Mouse (Mus musculus) naive thymus-derived CD4-positive, alpha-beta T cell, adult 2 months (primary cell): Measurements from ENCODE around the gene Ccdc187.
A peak's percentile ranks its signal among the peaks of the same experiment; 100 is the strongest.

ENCODE experiments used
- DNase-seq: peaks from one replicate; pipeline ENCODE4 v3.0.0-alpha.2; 2011; ENCODE audit warnings: low read depth

The Ccdc187 gene

DNA sequence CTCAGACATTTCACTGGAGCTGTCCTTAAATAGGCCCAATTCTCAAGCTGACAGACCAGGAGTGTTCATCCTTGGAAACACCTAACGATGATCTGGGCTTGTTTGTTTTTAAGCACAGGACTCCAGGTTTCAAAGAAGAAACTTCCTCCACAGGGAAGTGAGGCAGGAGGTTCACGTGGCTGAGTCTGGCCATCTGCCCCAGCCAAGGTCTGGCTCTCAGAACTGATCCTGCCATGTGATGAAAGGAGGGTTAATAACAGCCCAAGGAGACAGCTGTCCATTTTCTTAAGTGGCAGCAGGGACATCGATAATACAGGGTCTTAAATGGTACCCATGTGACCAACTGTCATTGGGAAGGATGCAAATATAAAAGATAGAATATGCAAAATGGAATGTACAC is 84.8 kb downstream of the Ccdc187 start:
- DNase-seq: no peak

DNA sequence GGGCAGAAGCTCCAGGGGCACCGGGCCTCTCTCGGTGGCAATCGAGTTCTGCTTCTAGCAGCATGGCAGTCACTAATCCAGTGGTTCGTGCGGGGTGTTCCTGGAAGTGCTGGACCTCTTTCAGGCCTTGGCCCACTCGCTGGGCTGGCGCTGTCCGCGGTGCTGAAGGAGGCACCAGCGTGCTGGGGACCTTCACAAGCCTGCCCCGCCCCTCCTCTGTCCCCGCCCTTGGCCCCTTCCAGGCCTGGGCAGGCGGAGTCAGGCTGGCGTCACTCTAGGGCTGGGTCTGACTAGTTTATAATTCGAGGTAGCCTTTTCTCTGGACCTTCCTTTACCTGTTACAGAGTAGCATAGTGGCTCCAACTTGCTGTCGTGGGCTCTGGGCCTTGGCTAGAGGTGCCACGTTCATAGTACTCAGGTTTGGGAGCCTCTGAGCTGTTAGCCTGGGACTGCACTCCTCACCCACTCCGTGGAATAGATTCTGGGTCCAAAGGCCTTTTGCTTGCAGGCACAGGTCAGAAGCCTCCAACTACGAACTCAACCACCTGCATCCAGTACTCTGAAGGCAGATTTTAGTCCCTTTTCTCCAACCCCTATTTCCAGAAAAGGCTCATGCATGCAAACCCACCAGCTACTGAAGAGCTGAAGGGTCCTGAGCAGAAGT is 86.1 kb downstream of the Ccdc187 start, which contains the start of gene Lhx3:
Lhx3 (minus strand) TSS at position 164 of the 664 bp plus-strand sequence.
- peak; percentile 24 for DNase-seq

DNA sequence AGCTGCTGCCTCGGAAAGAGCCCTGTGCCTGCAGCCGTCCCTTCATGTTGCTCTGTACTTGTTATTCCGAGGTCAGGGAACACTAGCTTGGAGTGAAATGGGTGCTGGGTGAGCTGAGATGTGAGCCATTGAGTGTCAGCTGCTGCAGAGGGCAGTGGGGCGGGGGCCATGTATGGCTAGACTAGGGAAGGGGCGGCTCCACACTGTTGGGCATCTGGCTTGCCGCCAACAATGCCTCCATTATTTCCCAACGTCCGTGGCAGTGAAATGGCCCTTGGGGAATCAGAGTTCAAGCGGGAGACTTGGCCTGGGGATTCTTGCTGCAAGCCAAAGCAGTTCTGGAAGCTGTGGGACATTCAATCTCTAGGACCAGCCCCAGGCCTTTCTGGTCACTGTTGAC is 86.8 kb downstream of the Ccdc187 start:
- no peak for DNase-seq

- no peak for DNase-seq
These were observed 88.6 kb downstream of the Ccdc187 start for GRCm38 (mm10) chr2:26205761-26206160.

- DNase-seq: no peak
These were observed 89.2 kb downstream of the Ccdc187 start for GRCm38 (mm10) chr2:26205126-26205525.

GRCm38 (mm10) chr2:26202849-26203475 is 91.4 kb downstream of the Ccdc187 start:
- DNase-seq: no peak

DNA sequence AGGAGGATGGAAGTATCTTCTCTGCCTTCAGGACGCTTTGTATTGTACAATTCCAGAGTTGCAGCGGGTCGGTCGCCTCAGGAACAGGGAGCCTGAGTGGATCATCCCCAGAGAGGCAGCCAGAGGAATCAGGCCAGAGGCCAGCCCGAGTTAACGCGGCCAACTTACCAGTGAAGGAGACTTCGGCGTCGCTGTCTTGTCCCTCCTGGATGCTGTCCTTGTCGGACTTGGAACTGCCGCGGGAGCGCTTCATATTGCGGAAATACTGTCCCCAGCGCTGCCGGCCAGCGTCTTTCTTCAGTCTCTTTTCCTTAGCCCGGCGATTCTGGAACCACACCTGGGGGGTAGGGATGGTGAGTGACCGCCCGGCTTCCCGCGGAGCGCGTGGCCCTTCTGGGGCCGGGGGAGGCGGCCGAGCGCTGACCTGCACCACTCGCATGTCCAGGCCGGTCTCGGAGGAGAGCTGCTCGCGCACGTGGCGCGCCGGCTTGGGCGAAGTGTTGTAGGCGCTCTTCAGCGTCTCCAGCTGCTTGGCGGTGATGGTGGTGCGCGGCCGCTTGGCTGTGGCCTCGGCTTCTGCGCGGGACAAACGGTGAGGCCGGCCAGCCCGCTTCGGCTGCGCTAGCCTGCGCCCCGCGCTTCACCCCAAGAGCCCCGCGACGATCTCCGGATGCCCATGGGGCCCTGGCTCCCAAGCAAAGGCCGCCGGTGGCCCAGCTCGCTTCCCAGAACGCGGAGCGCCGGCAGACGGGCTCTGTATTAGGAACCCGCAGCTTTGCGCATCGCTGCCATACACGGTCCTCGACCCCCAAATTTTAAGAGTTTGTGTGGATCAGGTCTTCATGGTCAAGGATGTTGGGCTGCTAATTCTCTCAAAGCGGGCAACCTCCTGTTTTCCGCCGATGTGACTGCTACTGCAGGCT is 92.2 kb downstream of the Ccdc187 start:
- no peak for DNase-seq

DNA sequence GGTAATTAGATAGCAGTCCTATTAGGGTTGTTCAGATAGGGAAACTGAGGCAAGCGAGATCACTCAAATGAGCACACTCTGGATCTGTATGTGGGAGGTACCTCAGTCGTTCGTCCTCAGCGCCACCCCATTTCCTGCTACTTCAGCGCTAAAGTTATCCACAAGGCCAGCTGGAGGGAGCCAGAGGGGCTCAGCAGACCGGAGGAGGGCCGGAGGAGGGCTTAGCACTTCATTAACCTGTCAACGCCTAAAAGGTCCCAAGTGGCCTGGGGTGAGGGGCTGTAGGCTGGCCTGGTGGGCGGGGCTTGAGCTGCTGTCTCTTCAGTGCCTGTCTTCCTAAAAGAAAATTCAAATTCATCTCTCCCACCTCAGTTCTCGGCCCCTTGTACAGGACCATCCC is 95.9 kb downstream of the Ccdc187 start:
- DNase-seq: no peak

DNA sequence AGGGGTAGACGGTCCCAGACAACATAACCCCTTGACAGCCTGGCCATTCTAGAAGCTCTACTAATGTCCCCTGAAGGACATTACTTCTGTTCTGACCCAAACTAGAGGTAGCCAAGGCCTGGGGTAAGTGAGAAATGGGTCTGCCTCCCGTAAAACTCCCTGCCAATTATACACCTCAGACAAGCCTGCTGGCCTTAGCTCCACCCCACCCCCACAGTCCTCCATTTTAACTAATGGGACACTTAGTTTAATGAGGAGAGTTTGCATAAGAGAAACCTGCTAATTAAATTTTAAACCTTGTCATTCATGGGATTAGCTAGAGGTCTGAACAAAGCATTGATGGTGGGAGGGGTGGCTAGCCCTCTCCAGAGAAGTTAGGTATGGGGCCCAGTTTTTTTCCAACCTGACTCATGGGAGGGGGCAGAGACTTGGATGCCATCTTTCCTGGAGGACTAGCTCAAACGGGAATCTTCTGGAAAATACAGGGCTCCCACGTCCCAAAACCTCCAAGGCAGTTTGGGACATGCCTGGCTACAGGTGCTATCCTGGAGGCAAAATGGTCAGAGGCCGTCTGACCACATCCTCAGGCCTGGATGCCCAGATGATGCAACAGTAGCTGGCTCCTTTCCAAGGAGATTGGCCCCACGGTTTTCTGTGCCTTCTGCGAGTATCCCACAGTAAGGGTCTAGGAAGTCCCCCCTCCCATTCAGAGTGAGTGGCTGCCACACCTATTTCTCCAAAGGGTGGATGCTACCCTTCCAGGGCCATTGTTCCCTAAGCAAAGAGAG is 99.6 kb downstream of the Ccdc187 start:
- DNase-seq: no peak
